Mouse (Mus musculus): ENCODE measurements around the gene Mycbp. TPM values are rescaled to one million over a fixed set of nuclear protein-coding genes. Genes with fewer than 3 reads are reported as not detected.

Mycbp gene
- polyA plus RNA-seq (2014; fragmentation: Nextera tagmentation; extraction: Ambion mirVana) = 32.9 and 35.5 TPM in 2 replicates

DNA sequence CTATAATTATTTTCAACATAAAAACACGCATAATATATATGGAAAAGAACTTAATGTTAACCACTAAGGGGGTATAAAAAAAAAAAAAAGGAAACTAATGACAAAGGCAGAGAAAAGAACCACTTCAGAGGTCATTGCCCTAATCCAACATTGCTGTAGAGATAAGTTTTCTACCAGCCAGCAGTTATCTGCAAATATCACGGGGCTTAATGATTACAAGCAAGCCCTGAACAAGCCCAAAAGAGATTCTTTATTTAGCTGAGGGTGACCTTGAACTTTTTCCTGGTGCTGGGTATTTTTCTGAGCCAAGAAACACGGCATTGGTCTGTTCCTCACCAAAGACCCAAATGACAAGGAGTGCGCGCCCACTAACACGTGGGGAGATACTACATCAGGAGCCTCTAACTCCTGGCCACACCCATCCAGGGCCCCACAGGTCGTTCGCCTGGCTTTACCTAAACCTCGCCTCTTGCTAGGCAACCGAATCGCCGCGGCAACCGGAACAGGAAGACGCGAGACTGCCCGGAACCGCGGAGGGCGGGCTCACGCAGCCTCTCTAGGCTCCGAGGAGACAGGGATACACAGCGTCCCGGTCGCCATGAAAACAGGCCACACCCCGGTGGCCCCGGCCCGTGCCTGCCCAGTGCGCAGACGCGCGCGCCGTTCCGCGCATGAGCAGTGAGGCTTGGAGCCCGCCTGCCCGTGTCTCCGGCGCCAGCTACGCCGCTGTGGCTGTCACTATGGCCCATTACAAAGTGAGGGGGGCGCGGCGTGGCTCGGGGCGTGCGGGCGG is at the start of gene Mycbp:
Mycbp (plus strand) TSS at position 500 of the 793 bp plus-strand sequence.
- no peaks in the 10 kb centered on the region for H3K27me3 ChIP-seq (ENCODE audit: control insufficient read depth, insufficient read depth, low read length)
- peak within 1 kb of the TSS; percentile 83 for H3K4me3 ChIP-seq (ENCODE audit: low read depth, low read length)
- no peaks in the 10 kb centered on the region for H3K36me3 ChIP-seq (ENCODE audit: control insufficient read depth, insufficient read depth, low read length)
- 2% methylated on average over 39 of the region's 49 CpGs for WGBS
- peak; percentile 100 for ATAC-seq (ENCODE audit: low read depth)
- peaks cover 4% of the 10 kb centered on the region; the same call in 1 of the 2 replicates for H3K4me1 ChIP-seq (ENCODE audit: control insufficient read depth, insufficient read depth, low read length)
- peak within 1 kb of the TSS; percentile 80 for H3K4me2 ChIP-seq (ENCODE audit: low read depth, low read length)
- H3K9me3 ChIP-seq (ENCODE audit: control insufficient read depth, low read length) = no peaks in the 10 kb centered on the region
- peak within 1 kb of the TSS; percentile 74 for H3K9ac ChIP-seq (replicated peaks; ENCODE audit: low read depth, low read length)
- peak within 1 kb of the TSS; percentile 56 for H3K27ac ChIP-seq (ENCODE audit: low read depth, low read length)

DNA sequence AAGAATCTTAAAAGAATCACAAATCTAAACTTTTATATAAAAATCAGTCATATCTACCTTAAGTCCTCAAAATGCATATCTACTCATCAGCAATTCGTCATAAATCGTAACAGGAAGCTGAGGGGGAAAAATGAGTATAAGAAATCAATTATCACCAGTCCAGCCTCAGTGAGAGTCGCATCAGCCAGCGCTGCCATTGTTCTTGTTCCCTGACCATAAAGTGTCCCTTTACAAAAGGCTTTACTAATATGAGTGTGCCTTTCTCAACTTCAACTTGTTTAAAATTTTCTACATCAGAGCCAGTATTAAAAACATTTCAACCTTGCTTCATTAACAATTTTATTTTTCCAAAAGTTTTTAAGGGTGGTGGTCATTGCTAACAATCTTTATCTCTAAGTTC is 47.7 kb upstream of the Mycbp start:
- WGBS = 54% methylated on average over 4 of the region's 4 CpGs
- Histone ChIP-seq H3K27me3 (ENCODE audit: control insufficient read depth, insufficient read depth, low read length) (no peaks in the 10 kb centered on the region), H3K36me3 (ENCODE audit: control insufficient read depth, insufficient read depth, low read length) (no peaks in the 10 kb centered on the region), H3K9me3 (ENCODE audit: control insufficient read depth, low read length) (no peaks in the 10 kb centered on the region), H3K4me2 (ENCODE audit: low read depth, low read length) (no peak overlapping the region), H3K27ac (ENCODE audit: low read depth, low read length) (no peak overlapping the region), H3K9ac (replicated peaks; ENCODE audit: low read depth, low read length) (no peak overlapping the region), H3K4me1 (ENCODE audit: control insufficient read depth, insufficient read depth, low read length) (no peaks in the 10 kb centered on the region), H3K4me3 (ENCODE audit: low read depth, low read length) (no peak overlapping the region)
- ATAC-seq (ENCODE audit: low read depth) = no peak

DNA sequence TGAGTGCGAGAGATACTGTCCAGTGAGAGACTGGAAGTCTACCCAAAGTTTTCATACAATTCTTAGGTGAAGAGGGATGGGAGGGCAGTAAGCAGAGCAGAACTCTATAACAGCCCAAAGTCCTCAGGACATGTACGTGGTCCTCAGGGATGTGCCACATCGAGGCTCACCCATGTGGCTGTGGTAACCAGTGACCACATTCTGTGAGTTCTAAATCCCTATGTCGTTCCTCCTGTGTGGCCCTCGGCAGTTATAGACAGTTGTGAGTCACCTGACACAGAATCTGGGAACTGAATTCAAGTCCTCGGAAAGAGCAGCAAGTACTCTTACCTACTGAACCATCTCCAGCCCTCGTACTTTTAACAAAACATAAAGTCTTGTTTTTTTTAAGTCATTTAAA is 46.5 kb upstream of the Mycbp start:
- WGBS = 91% methylated on average over 7 of the region's 7 CpGs
- no peaks in the 10 kb centered on the region for H3K4me1 ChIP-seq (ENCODE audit: control insufficient read depth, insufficient read depth, low read length)
- no peak overlapping the region for H3K4me2 ChIP-seq (ENCODE audit: low read depth, low read length)
- no peak overlapping the region for H3K4me3 ChIP-seq (ENCODE audit: low read depth, low read length)
- H3K36me3 ChIP-seq (ENCODE audit: control insufficient read depth, insufficient read depth, low read length) = no peaks in the 10 kb centered on the region
- no peak for ATAC-seq (ENCODE audit: low read depth)
- no peak overlapping the region for H3K9ac ChIP-seq (replicated peaks; ENCODE audit: low read depth, low read length)
- H3K9me3 ChIP-seq (ENCODE audit: control insufficient read depth, low read length) = no peaks in the 10 kb centered on the region
- no peak overlapping the region for H3K27ac ChIP-seq (ENCODE audit: low read depth, low read length)
- H3K27me3 ChIP-seq (ENCODE audit: control insufficient read depth, insufficient read depth, low read length) = no peaks in the 10 kb centered on the region

DNA sequence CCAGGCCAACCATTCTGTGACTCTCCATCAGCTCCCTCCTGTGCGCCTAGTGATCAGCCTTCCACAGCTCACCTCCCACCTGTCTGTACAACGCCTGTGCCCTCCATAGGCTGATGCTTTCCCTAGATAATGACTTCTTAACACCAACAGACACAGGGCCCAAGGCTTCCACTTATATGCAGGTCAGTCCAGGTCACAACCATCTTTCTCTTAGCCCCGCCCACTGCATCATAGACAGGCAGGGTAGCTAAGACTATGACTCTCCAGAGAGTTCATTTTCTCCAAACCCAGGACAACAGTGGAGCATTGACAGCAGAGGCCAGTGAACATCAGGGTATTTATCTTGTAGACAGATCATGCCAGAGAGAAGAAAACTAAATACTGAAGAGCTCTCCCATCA is 45.3 kb upstream of the Mycbp start, which contains the start of gene 4933427I04Rik:
4933427I04Rik (plus strand) TSS at position 301 of the 400 bp plus-strand sequence.
- no peak for ATAC-seq (ENCODE audit: low read depth)
- H3K27ac ChIP-seq (ENCODE audit: low read depth, low read length) = no peak within 1 kb of the TSS
- H3K9ac ChIP-seq (replicated peaks; ENCODE audit: low read depth, low read length) = no peak within 1 kb of the TSS
- H3K27me3 ChIP-seq (ENCODE audit: control insufficient read depth, insufficient read depth, low read length) = no peaks in the 10 kb centered on the region
- H3K4me1 ChIP-seq (ENCODE audit: control insufficient read depth, insufficient read depth, low read length) = no peaks in the 10 kb centered on the region
- H3K4me2 ChIP-seq (ENCODE audit: low read depth, low read length) = no peak within 1 kb of the TSS
- H3K9me3 ChIP-seq (ENCODE audit: control insufficient read depth, low read length) = no peaks in the 10 kb centered on the region
- 79% methylated on average over 3 of the region's 3 CpGs for WGBS
- H3K36me3 ChIP-seq (ENCODE audit: control insufficient read depth, insufficient read depth, low read length) = no peaks in the 10 kb centered on the region
- H3K4me3 ChIP-seq (ENCODE audit: low read depth, low read length) = no peak within 1 kb of the TSS

DNA sequence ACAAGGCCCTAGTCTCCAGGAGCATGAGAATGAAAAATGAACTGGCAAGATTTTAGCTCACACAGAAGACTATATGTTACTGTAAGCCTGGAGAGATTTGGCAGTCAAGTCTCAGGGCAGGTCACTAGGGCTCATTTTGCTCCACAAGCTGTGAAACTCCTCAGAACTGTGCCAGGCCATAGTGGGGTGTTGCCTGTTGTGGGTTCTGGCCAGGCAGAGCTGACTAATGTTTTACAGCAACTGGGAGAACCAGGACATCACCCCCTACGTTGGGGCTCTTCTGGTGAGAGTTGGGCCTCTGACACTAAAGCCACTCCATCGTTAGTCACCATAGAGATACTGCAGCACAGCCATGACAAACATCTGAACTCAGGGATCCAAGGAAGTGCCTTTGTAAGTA is 44.8 kb upstream of the Mycbp start:
- Histone ChIP-seq H3K27me3 (ENCODE audit: control insufficient read depth, insufficient read depth, low read length) (no peaks in the 10 kb centered on the region), H3K27ac (ENCODE audit: low read depth, low read length) (no peak overlapping the region), H3K9ac (replicated peaks; ENCODE audit: low read depth, low read length) (no peak overlapping the region), H3K4me2 (ENCODE audit: low read depth, low read length) (no peak overlapping the region), H3K9me3 (ENCODE audit: control insufficient read depth, low read length) (no peaks in the 10 kb centered on the region), H3K36me3 (ENCODE audit: control insufficient read depth, insufficient read depth, low read length) (no peaks in the 10 kb centered on the region), H3K4me3 (ENCODE audit: low read depth, low read length) (no peak overlapping the region), H3K4me1 (ENCODE audit: control insufficient read depth, insufficient read depth, low read length) (no peaks in the 10 kb centered on the region)
- no peak for ATAC-seq (ENCODE audit: low read depth)
- 47% methylated on average over 2 of the region's 2 CpGs for WGBS

DNA sequence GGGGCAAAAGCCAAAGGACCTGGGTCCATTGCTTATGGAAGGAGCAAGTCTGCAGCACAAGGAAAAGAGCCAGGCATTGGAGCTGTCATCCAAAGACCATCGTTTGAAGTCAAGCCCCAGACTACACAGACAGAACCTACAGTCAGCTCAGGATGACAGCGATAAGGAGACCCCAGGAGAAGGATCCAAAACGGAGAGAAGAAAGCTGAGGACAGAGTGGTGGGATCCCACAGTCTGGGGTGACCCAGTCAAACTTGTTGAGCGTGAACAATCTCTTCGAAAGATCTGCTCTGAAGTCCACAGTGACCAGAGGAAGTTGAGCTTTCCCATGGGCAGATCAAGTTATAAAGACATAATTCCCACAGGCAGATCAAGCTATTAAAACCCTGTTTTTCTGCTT is 44.0 kb upstream of the Mycbp start:
- no peak overlapping the region for H3K4me2 ChIP-seq (ENCODE audit: low read depth, low read length)
- no peak overlapping the region for H3K9ac ChIP-seq (replicated peaks; ENCODE audit: low read depth, low read length)
- no peak for ATAC-seq (ENCODE audit: low read depth)
- H3K36me3 ChIP-seq (ENCODE audit: control insufficient read depth, insufficient read depth, low read length) = no peaks in the 10 kb centered on the region
- no peaks in the 10 kb centered on the region for H3K4me1 ChIP-seq (ENCODE audit: control insufficient read depth, insufficient read depth, low read length)
- no peak overlapping the region for H3K27ac ChIP-seq (ENCODE audit: low read depth, low read length)
- H3K27me3 ChIP-seq (ENCODE audit: control insufficient read depth, insufficient read depth, low read length) = no peaks in the 10 kb centered on the region
- no peaks in the 10 kb centered on the region for H3K9me3 ChIP-seq (ENCODE audit: control insufficient read depth, low read length)
- H3K4me3 ChIP-seq (ENCODE audit: low read depth, low read length) = no peak overlapping the region
- WGBS = 82% methylated on average over 5 of the region's 5 CpGs

DNA sequence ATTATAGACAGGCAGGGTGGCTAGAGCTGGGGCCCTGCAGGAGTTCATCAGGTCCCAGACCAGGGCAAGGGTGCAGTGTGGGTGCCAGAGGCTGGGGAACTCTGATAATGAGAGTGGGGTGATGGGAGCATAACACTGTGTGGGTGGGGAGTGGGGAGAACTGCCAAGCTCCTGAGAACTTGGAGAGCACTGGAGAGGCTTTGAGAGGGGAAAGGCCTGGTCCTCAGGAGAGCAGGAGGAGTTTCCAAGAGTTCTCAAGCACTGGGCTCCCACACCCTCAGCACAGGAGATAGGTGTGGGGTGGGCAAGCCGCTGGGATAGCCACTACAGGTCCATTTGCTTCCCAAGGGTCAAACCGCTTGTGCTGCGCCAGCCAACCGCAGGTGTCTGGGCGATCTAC is 10.9 kb upstream of the Mycbp start:
- Histone ChIP-seq H3K4me3 (ENCODE audit: low read depth, low read length) (no peak overlapping the region), H3K9me3 (ENCODE audit: control insufficient read depth, low read length) (no peaks in the 10 kb centered on the region), H3K27me3 (ENCODE audit: control insufficient read depth, insufficient read depth, low read length) (no peaks in the 10 kb centered on the region), H3K27ac (ENCODE audit: low read depth, low read length) (no peak overlapping the region), H3K9ac (replicated peaks; ENCODE audit: low read depth, low read length) (no peak overlapping the region), H3K4me1 (ENCODE audit: control insufficient read depth, insufficient read depth, low read length) (no peaks in the 10 kb centered on the region), H3K36me3 (ENCODE audit: control insufficient read depth, insufficient read depth, low read length) (no peaks in the 10 kb centered on the region), H3K4me2 (ENCODE audit: low read depth, low read length) (no peak overlapping the region)
- no peak for ATAC-seq (ENCODE audit: low read depth)
- WGBS = 91% methylated on average over 5 of the region's 5 CpGs

DNA sequence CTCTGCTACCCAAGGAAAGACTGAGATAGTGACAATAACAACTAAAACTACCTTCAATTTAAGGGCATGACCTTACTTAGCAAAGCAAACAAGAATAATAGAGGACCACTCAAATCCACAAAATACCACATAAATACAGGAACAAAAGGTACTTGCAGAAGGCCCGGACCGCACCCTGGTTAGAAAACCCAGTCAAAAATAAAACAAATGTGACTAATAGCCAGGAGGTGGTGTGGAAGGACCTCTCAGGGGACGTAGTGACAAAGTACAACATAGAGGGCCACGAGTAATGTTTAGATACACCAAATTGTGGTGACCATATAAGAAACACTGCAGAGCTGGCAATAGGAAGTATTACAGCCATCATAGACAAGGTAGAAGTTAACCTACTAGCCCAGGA is 10.3 kb upstream of the Mycbp start:
- 86% methylated on average over 4 of the region's 4 CpGs for WGBS
- ATAC-seq (ENCODE audit: low read depth) = no peak
- no peaks in the 10 kb centered on the region for H3K4me1 ChIP-seq (ENCODE audit: control insufficient read depth, insufficient read depth, low read length)
- no peaks in the 10 kb centered on the region for H3K9me3 ChIP-seq (ENCODE audit: control insufficient read depth, low read length)
- H3K4me3 ChIP-seq (ENCODE audit: low read depth, low read length) = no peak overlapping the region
- no peak overlapping the region for H3K4me2 ChIP-seq (ENCODE audit: low read depth, low read length)
- H3K36me3 ChIP-seq (ENCODE audit: control insufficient read depth, insufficient read depth, low read length) = no peaks in the 10 kb centered on the region
- H3K9ac ChIP-seq (replicated peaks; ENCODE audit: low read depth, low read length) = no peak overlapping the region
- H3K27ac ChIP-seq (ENCODE audit: low read depth, low read length) = no peak overlapping the region
- H3K27me3 ChIP-seq (ENCODE audit: control insufficient read depth, insufficient read depth, low read length) = no peaks in the 10 kb centered on the region

DNA sequence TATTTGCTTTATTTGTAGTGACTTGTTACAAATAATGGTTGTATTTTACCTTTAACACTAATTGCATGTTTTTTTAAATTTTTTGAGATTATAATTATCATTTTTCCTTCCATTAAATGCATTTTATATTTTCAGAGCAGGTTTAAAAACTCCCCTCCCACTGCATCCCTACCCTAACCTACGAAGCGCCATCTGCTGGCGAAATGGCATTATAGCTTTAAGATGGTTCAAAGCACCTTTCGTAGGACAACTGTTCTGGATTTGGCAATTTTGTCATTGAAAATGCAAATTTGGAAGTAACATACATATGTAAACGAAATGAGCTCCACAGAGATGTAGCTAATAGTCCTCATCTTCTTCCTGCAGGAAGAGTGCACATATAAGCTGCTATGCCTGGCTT is 5.9 kb upstream of the Mycbp start:
- H3K9me3 ChIP-seq (ENCODE audit: control insufficient read depth, low read length) = no peaks in the 10 kb centered on the region
- ATAC-seq (ENCODE audit: low read depth) = no peak
- no peak overlapping the region for H3K9ac ChIP-seq (replicated peaks; ENCODE audit: low read depth, low read length)
- no peaks in the 10 kb centered on the region for H3K36me3 ChIP-seq (ENCODE audit: control insufficient read depth, insufficient read depth, low read length)
- WGBS = 6% methylated on average over 5 of the region's 5 CpGs
- H3K27ac ChIP-seq (ENCODE audit: low read depth, low read length) = no peak overlapping the region
- H3K4me1 ChIP-seq (ENCODE audit: control insufficient read depth, insufficient read depth, low read length) = no peaks in the 10 kb centered on the region
- H3K4me2 ChIP-seq (ENCODE audit: low read depth, low read length) = no peak overlapping the region
- H3K4me3 ChIP-seq (ENCODE audit: low read depth, low read length) = no peak overlapping the region
- H3K27me3 ChIP-seq (ENCODE audit: control insufficient read depth, insufficient read depth, low read length) = no peaks in the 10 kb centered on the region

Measured in neural tube, embryonic 14.5 days (tissue).